Mouse (Mus musculus): ENCODE data around the gene Barx1. TPM values are rescaled to one million over a fixed set of nuclear protein-coding genes. Genes with fewer than 3 reads are reported as not detected.

The Barx1 gene
- 0.26 TPM in 1 of 2 replicates, not detected in the other for polyA plus RNA-seq (2015; fragmentation: Nextera tagmentation; extraction: Ambion mirVana)

DNA sequence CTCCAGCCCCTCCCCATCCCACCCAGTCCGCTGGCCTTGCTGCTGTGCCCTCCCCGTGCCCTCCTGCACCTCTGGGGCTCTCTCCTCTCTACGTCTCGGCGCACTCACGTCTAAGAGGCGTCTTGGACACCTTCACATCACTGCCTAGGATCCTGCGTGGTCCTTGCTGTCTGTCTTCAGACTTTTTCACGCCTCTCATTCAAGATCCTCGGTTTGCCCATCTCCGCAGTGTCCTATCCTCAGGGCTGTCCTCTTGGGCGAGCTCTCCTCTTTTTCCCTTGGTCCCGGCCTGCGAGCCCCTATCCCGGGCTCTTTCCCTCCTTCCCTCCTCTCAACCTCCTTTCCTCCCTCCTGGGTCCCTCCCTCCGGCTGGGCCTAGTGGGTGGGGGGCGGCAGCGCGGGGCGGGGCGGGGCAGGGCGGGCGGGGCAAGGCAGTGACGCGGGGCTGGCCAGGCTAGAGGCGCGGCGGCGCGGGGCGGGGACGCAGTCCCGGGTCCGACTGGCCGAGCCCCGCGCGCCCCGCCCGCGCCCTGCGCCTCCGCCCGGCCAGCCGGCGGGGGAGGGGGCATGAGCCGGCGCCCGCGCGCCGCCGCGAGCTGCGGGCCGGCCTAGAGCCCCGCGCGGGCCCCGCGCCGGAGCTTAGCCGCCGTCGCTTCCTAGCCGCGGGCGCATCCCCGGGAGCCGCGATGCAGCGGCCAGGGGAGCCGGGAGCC lies at the start of gene Barx1:
TSS of gene Barx1 (plus strand) at position 568 of the 713 bp plus-strand sequence.
- H3K9ac ChIP-seq (ENCODE audit: low read depth, low read length), result peak within 1 kb of the TSS; percentile 51
- H3K4me1 ChIP-seq (ENCODE audit: control insufficient read depth, insufficient read depth, low read depth, low read length), result peaks cover 22% of the 10 kb centered on the region
- ATAC-seq, result no peak; the same call in 1 of the 2 replicates

GRCm38 (mm10) chr13:48614525-48614924 lies 48.3 kb upstream of the Barx1 start:
- Histone ChIP-seq H3K4me2 (ENCODE audit: low read length) (no peak overlapping the region), H3K27ac (ENCODE audit: low read depth, low read length) (no peak overlapping the region), H3K4me1 (ENCODE audit: control insufficient read depth, insufficient read depth, low read depth, low read length) (no peaks in the 10 kb centered on the region), H3K9me3 (ENCODE audit: control insufficient read depth, low read length) (no peaks in the 10 kb centered on the region; the same call in 1 of the 2 replicates), H3K27me3 (replicated peaks; ENCODE audit: control insufficient read depth, insufficient read depth, low read length) (no peaks in the 10 kb centered on the region), H3K9ac (ENCODE audit: low read depth, low read length) (no peak overlapping the region), H3K4me3 (ENCODE audit: low read length) (no peak overlapping the region), H3K36me3 (ENCODE audit: control insufficient read depth, insufficient read depth, low read length) (no peaks in the 10 kb centered on the region)
- 82% methylated on average over 2 of the region's 2 CpGs for WGBS
- no peak for ATAC-seq

More for the DNA sequence above, at the start of gene Barx1:
- H3K9me3 ChIP-seq (ENCODE audit: control insufficient read depth, low read length), result no peaks in the 10 kb centered on the region
- peak within 1 kb of the TSS; percentile 38 for H3K4me3 ChIP-seq (ENCODE audit: low read length)
- peak within 1 kb of the TSS; percentile 66 for H3K4me2 ChIP-seq (ENCODE audit: low read length)
- H3K27me3 ChIP-seq (replicated peaks; ENCODE audit: control insufficient read depth, insufficient read depth, low read length), result peaks cover 58% of the 10 kb centered on the region
- no peaks in the 10 kb centered on the region for H3K36me3 ChIP-seq (ENCODE audit: control insufficient read depth, insufficient read depth, low read length)
- under 1% methylated on average over 58 of the region's 73 CpGs for WGBS
- no peak within 1 kb of the TSS for H3K27ac ChIP-seq (ENCODE audit: low read depth, low read length)

DNA sequence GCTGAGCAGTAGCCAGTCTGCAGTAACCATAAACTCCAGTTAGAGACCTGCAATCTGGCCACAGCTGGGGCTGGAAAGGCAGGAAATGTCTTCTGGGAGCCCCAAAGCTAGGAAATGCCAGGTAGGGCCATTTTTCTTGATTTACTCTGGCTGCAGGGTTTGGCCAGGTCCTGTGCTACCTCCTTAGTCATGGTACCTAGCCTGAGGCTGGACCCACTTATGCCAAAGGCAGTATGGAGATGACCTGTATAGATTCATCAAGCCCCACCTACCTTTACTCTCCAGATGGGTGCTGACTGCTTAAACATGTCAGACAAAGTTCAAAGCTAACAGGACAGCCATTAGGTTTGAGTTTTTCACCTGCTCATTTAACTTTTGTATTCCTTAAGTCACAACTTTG lies 45.0 kb upstream of the Barx1 start:
- H3K9me3 ChIP-seq (ENCODE audit: control insufficient read depth, low read length), result no peaks in the 10 kb centered on the region; the same call in 1 of the 2 replicates
- H3K27me3 ChIP-seq (replicated peaks; ENCODE audit: control insufficient read depth, insufficient read depth, low read length), result no peaks in the 10 kb centered on the region
- no peak overlapping the region for H3K4me3 ChIP-seq (ENCODE audit: low read length)
- H3K4me1 ChIP-seq (ENCODE audit: control insufficient read depth, insufficient read depth, low read depth, low read length), result no peaks in the 10 kb centered on the region
- no peak for ATAC-seq
- H3K9ac ChIP-seq (ENCODE audit: low read depth, low read length), result no peak overlapping the region
- no peaks in the 10 kb centered on the region for H3K36me3 ChIP-seq (ENCODE audit: control insufficient read depth, insufficient read depth, low read length)
- H3K4me2 ChIP-seq (ENCODE audit: low read length), result no peak overlapping the region
- no peak overlapping the region for H3K27ac ChIP-seq (ENCODE audit: low read depth, low read length)

DNA sequence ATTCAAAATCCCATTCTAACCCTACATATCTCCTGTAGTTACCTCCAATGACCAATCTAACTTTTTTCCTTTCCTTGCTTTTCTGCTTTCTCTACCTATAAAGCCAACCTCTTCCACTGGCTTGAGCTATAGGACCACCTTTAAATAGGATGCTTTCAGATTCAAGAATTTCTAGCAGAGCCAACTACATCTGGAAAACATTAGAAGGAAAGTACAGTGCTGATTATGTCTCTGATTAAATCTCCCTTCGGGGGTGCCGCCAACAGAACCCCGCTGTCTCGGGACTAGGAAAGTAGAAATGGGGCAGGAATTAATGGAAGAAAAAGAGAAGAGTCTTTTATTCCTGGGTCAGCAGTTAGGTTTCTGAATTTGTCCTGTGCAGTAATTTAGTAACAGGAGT lies 43.9 kb upstream of the Barx1 start:
- Histone ChIP-seq H3K4me2 (ENCODE audit: low read length) (no peak overlapping the region), H3K4me1 (ENCODE audit: control insufficient read depth, insufficient read depth, low read depth, low read length) (no peaks in the 10 kb centered on the region), H3K9ac (ENCODE audit: low read depth, low read length) (no peak overlapping the region), H3K27ac (ENCODE audit: low read depth, low read length) (no peak overlapping the region), H3K27me3 (replicated peaks; ENCODE audit: control insufficient read depth, insufficient read depth, low read length) (no peaks in the 10 kb centered on the region), H3K9me3 (ENCODE audit: control insufficient read depth, low read length) (no peaks in the 10 kb centered on the region; the same call in 1 of the 2 replicates), H3K36me3 (ENCODE audit: control insufficient read depth, insufficient read depth, low read length) (no peaks in the 10 kb centered on the region), H3K4me3 (ENCODE audit: low read length) (no peak overlapping the region)
- no peak for ATAC-seq
- WGBS, result 84% methylated on average over 4 of the region's 4 CpGs

DNA sequence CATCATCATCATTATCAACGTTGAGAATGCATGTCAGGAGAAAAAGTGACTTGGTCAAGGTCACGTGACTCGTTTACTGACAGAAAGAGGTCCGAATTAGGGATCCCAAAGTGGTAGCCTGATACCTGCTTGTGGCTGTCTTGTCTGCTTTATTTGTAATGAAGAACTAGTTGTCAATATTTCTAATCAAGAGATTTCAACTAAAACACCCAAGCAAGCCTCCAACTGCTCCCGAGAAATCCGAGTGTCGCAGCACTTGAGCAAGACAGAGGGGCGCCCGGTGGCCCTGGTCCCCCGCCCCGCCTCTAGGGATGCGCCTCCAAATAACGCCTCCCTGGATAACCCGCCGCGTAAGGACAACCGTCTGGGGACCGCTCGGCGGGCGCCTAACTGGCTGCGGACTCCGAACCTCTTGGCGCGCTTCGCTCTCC lies 37.8 kb upstream of the Barx1 start:
- Histone ChIP-seq H3K4me3 (ENCODE audit: low read length) (peak overlapping the region; percentile 92), H3K9ac (ENCODE audit: low read depth, low read length) (peak overlapping the region; percentile 93), H3K9me3 (ENCODE audit: control insufficient read depth, low read length) (no peaks in the 10 kb centered on the region), H3K27ac (ENCODE audit: low read depth, low read length) (peak overlapping the region; percentile 94), H3K36me3 (ENCODE audit: control insufficient read depth, insufficient read depth, low read length) (no peaks in the 10 kb centered on the region), H3K4me2 (ENCODE audit: low read length) (peak overlapping the region; percentile 91), H3K27me3 (replicated peaks; ENCODE audit: control insufficient read depth, insufficient read depth, low read length) (no peaks in the 10 kb centered on the region), H3K4me1 (ENCODE audit: control insufficient read depth, insufficient read depth, low read depth, low read length) (peaks cover 6% of the 10 kb centered on the region; the same call in 1 of the 2 replicates)
- 2% methylated on average over 26 of the region's 26 CpGs for WGBS
- ATAC-seq, result no peak

- peak within 1 kb of the TSS; percentile 93 for H3K9ac ChIP-seq (ENCODE audit: low read depth, low read length)
- H3K4me1 ChIP-seq (ENCODE audit: control insufficient read depth, insufficient read depth, low read depth, low read length), result peaks cover 6% of the 10 kb centered on the region; the same call in 1 of the 2 replicates
- H3K4me2 ChIP-seq (ENCODE audit: low read length), result peak within 1 kb of the TSS; percentile 91
- no peaks in the 10 kb centered on the region for H3K36me3 ChIP-seq (ENCODE audit: control insufficient read depth, insufficient read depth, low read length)
- H3K9me3 ChIP-seq (ENCODE audit: control insufficient read depth, low read length), result no peaks in the 10 kb centered on the region
- ATAC-seq, result peak; percentile 100
- no peaks in the 10 kb centered on the region for H3K27me3 ChIP-seq (replicated peaks; ENCODE audit: control insufficient read depth, insufficient read depth, low read length)
- peak within 1 kb of the TSS; percentile 94 for H3K27ac ChIP-seq (ENCODE audit: low read depth, low read length)
- peak within 1 kb of the TSS; percentile 92 for H3K4me3 ChIP-seq (ENCODE audit: low read length)
- under 1% methylated on average over 54 of the region's 76 CpGs for WGBS
Measured at GRCm38 (mm10) chr13:48625433-48626184, 37.2 kb upstream of the Barx1 start, which contains the start of gene Ptpdc1. Gene Ptpdc1, minus strand, starts transcription at chr13:48625664.

GRCm38 (mm10) chr13:48631691-48632090 lies 31.1 kb upstream of the Barx1 start:
- WGBS, result 70% methylated on average over 5 of the region's 5 CpGs
- H3K27me3 ChIP-seq (replicated peaks; ENCODE audit: control insufficient read depth, insufficient read depth, low read length), result no peaks in the 10 kb centered on the region
- H3K4me3 ChIP-seq (ENCODE audit: low read length), result no peak overlapping the region
- H3K9me3 ChIP-seq (ENCODE audit: control insufficient read depth, low read length), result no peaks in the 10 kb centered on the region
- no peak for ATAC-seq
- H3K4me1 ChIP-seq (ENCODE audit: control insufficient read depth, insufficient read depth, low read depth, low read length), result no peaks in the 10 kb centered on the region
- H3K27ac ChIP-seq (ENCODE audit: low read depth, low read length), result no peak overlapping the region
- no peak overlapping the region for H3K4me2 ChIP-seq (ENCODE audit: low read length)
- H3K9ac ChIP-seq (ENCODE audit: low read depth, low read length), result no peak overlapping the region
- no peaks in the 10 kb centered on the region for H3K36me3 ChIP-seq (ENCODE audit: control insufficient read depth, insufficient read depth, low read length)

GRCm38 (mm10) chr13:48637706-48638105 lies 25.1 kb upstream of the Barx1 start:
- Histone ChIP-seq H3K27ac (ENCODE audit: low read depth, low read length) (no peak overlapping the region), H3K27me3 (replicated peaks; ENCODE audit: control insufficient read depth, insufficient read depth, low read length) (no peaks in the 10 kb centered on the region), H3K36me3 (ENCODE audit: control insufficient read depth, insufficient read depth, low read length) (no peaks in the 10 kb centered on the region), H3K9me3 (ENCODE audit: control insufficient read depth, low read length) (no peaks in the 10 kb centered on the region), H3K4me3 (ENCODE audit: low read length) (no peak overlapping the region), H3K4me2 (ENCODE audit: low read length) (no peak overlapping the region), H3K4me1 (ENCODE audit: control insufficient read depth, insufficient read depth, low read depth, low read length) (no peaks in the 10 kb centered on the region), H3K9ac (ENCODE audit: low read depth, low read length) (no peak overlapping the region)
- WGBS, result 45% methylated on average over 2 of the region's 2 CpGs
- ATAC-seq, result no peak

- H3K27ac ChIP-seq (ENCODE audit: low read depth, low read length), result no peak overlapping the region
- H3K36me3 ChIP-seq (ENCODE audit: control insufficient read depth, insufficient read depth, low read length), result no peaks in the 10 kb centered on the region
- H3K27me3 ChIP-seq (replicated peaks; ENCODE audit: control insufficient read depth, insufficient read depth, low read length), result no peaks in the 10 kb centered on the region
- no peaks in the 10 kb centered on the region for H3K9me3 ChIP-seq (ENCODE audit: control insufficient read depth, low read length)
- no peak overlapping the region for H3K4me3 ChIP-seq (ENCODE audit: low read length)
- H3K4me2 ChIP-seq (ENCODE audit: low read length), result no peak overlapping the region
- H3K9ac ChIP-seq (ENCODE audit: low read depth, low read length), result no peak overlapping the region
- H3K4me1 ChIP-seq (ENCODE audit: control insufficient read depth, insufficient read depth, low read depth, low read length), result no peaks in the 10 kb centered on the region
- ATAC-seq, result 0 out of 2 replicates have a peak, but pooled peaks have one; percentile 42
Measured at GRCm38 (mm10) chr13:48639570-48639969, 23.2 kb upstream of the Barx1 start.
